Mouse (Mus musculus) frontal cortex, postnatal 25 days (tissue): ENCODE measurements around the gene Galnt12.

Experiments used
- DNase-seq, 2 experiments: peaks; one replicate each; pipeline ENCODE4 v3.0.0; 2022; ENCODE audit warnings: low spot score in 2 of 2

Gene Galnt12

GRCm38 (mm10) chr4:47093647-47094046 is 1.9 kb downstream of the Galnt12 start:
- DNase-seq: no peak

- DNase-seq: no peak
Measured at GRCm38 (mm10) chr4:47103561-47103960, 11.9 kb downstream of the Galnt12 start.

GRCm38 (mm10) chr4:47111885-47112284 is 20.2 kb downstream of the Galnt12 start:
- no peak for DNase-seq

GRCm38 (mm10) chr4:47112560-47112959 is 20.9 kb downstream of the Galnt12 start:
- no peak for DNase-seq

GRCm38 (mm10) chr4:47122051-47122706 is 30.5 kb downstream of the Galnt12 start:
- DNase-seq: peak; percentile 37 to 57

- no peak for DNase-seq
Measured at GRCm38 (mm10) chr4:47124140-47124711, 32.5 kb downstream of the Galnt12 start.

- no peak for DNase-seq
Measured at GRCm38 (mm10) chr4:47128515-47128914, 36.8 kb downstream of the Galnt12 start.

- DNase-seq: no peak
Measured at GRCm38 (mm10) chr4:47129572-47129971, 37.9 kb downstream of the Galnt12 start.

GRCm38 (mm10) chr4:47130111-47131050 is 38.7 kb downstream of the Galnt12 start:
- DNase-seq: no peak

GRCm38 (mm10) chr4:47131931-47132330 is 40.2 kb downstream of the Galnt12 start:
- DNase-seq: no peak

- no peak for DNase-seq
Measured at GRCm38 (mm10) chr4:47132413-47132812, 40.7 kb downstream of the Galnt12 start.

- no peak for DNase-seq
Measured at GRCm38 (mm10) chr4:47136699-47137101, 45.0 kb downstream of the Galnt12 start.

GRCm38 (mm10) chr4:47137479-47137878 is 45.8 kb downstream of the Galnt12 start:
- no peak for DNase-seq

- DNase-seq: no peak
Measured at GRCm38 (mm10) chr4:47138411-47138810, 46.7 kb downstream of the Galnt12 start.

- no peak for DNase-seq
Measured at GRCm38 (mm10) chr4:47138967-47139777, 47.5 kb downstream of the Galnt12 start.

GRCm38 (mm10) chr4:47140301-47140700 is 48.6 kb downstream of the Galnt12 start:
- DNase-seq: no peak

- DNase-seq: no peak
Measured at GRCm38 (mm10) chr4:47141444-47142154, 49.9 kb downstream of the Galnt12 start.

GRCm38 (mm10) chr4:47143849-47144248 is 52.1 kb downstream of the Galnt12 start:
- DNase-seq: no peak

GRCm38 (mm10) chr4:47145341-47145740 is 53.6 kb downstream of the Galnt12 start:
- no peak for DNase-seq

GRCm38 (mm10) chr4:47146561-47146960 is 54.9 kb downstream of the Galnt12 start:
- no peak for DNase-seq

- no peak for DNase-seq
Measured at GRCm38 (mm10) chr4:47149963-47150362, 58.3 kb downstream of the Galnt12 start.
